Mouse (Mus musculus): ENCODE results near the gene Rfk.

GRCm38 (mm10) chr19:17393841-17394591 is at the start of gene Rfk:
- TF ChIP-seq POLR2A (IDR thresholded peaks at IDR 0.05; ENCODE audit: low read depth, low read length) (peak; percentile 90), RCOR1 (conservative IDR thresholded peaks at IDR 0.05; ENCODE audit: low read depth, low read length) (no peak), UBTF (IDR thresholded peaks at IDR 0.05; ENCODE audit: low read depth, low read length) (peak; percentile 66; the same call in 1 of the 2 replicates), CTCF (conservative IDR thresholded peaks at IDR 0.05 in 1 of 2, IDR thresholded peaks at IDR 0.05 in 1 of 2; ENCODE audit: low read depth in 2 of 2, low read length in 2 of 2) (no peak), JUND (conservative IDR thresholded peaks at IDR 0.05; ENCODE audit: low read depth, low read length) (no peak), ZNF384 (IDR thresholded peaks at IDR 0.05; ENCODE audit: low read depth, low read length) (no peak)

All from CH12.LX (cell line).